Mouse (Mus musculus): Measurements from ENCODE around the gene Junb. TPM values are rescaled to one million over a fixed set of nuclear protein-coding genes. Genes with fewer than 3 reads are reported as not detected.

Gene Junb
- total and polyA plus RNA-seq, 3 experiments = 41.6 to 72.7 TPM; not detected in 1

GRCm38 (mm10) chr8:84979599-84980421 lies 1.3 kb upstream of the Junb start:
- Histone ChIP-seq H3K4me1 (ENCODE audit: control insufficient read depth in 1 of 2, insufficient read depth in 2 of 2, low read length in 2 of 2) (peaks cover 13 to 57% of the 10 kb centered on the region in 2 experiments), H3K36me3 (ENCODE audit: control insufficient read depth in 1 of 2, insufficient read depth in 2 of 2, low read length in 2 of 2) (peaks cover 0 to 37% of the 10 kb centered on the region in 2 experiments; a peak in 2 of 4 replicates), H3K4me3 (ENCODE audit: control insufficient read depth in 1 of 2, insufficient read depth in 1 of 2, low read depth in 2 of 2, low read length in 2 of 2) (peak overlapping the region; percentile 52 to 64), H3K79me2 (ENCODE audit: control insufficient read depth, insufficient read depth, low read length, poor library complexity) (peaks cover 22% of the 10 kb centered on the region), H3K9ac (ENCODE audit: control insufficient read depth, low read depth, low read length, poor library complexity, severe bottlenecking) (peak overlapping the region; percentile 83), H3K9me3 (replicated peaks; ENCODE audit: insufficient read depth, low read length) (no peaks in the 10 kb centered on the region), H3K27ac (ENCODE audit: control insufficient read depth, low read depth, low read length) (peak overlapping the region; percentile 99), H3K27me3 (ENCODE audit: control insufficient read depth in 1 of 2, insufficient read depth in 2 of 2, low read length in 2 of 2) (no peaks in the 10 kb centered on the region)
- peak; percentile 99 for DNase-seq (ENCODE audit: low read depth, low spot score)
- TF ChIP-seq MAZ (IDR thresholded peaks at IDR 0.05; ENCODE audit: low read depth, low read length) (peak; percentile 94), TCF12 (IDR thresholded peaks at IDR 0.05; ENCODE audit: low read depth, low read length) (0 out of 2 replicates have a peak, but pooled peaks have one; percentile 25), GATA1 (IDR thresholded peaks at IDR 0.05; ENCODE audit: low read depth, low read length) (no peak), MEF2A (IDR thresholded peaks at IDR 0.05; ENCODE audit: extremely low read depth, insufficient replicate concordance, low read depth, low read length, poor library complexity, severe bottlenecking) (0 out of 2 replicates have a peak, but pooled peaks have one; percentile 9), USF2 (IDR thresholded peaks at IDR 0.05; ENCODE audit: borderline replicate concordance in 1 of 2, insufficient read depth in 1 of 2, low read depth in 1 of 2, low read length in 2 of 2) (no peak), POLR2A (IDR thresholded peaks at IDR 0.05; ENCODE audit: control insufficient read depth in 1 of 2, insufficient read depth in 1 of 2, low read depth in 1 of 2, low read length in 2 of 2, poor library complexity in 1 of 2) (peak in 1 of 2 experiments; percentile 27; a peak in 1 of 4 replicates), MAX (IDR thresholded peaks at IDR 0.05; ENCODE audit: low read length) (peak; percentile 64; the same call in 1 of the 2 replicates), HCFC1 (IDR thresholded peaks at IDR 0.05; ENCODE audit: low read depth, low read length) (peak; percentile 71), CHD1 (IDR thresholded peaks at IDR 0.05; ENCODE audit: low read depth, low read length) (peak; percentile 99), MXI1 (IDR thresholded peaks at IDR 0.05; ENCODE audit: low read depth, low read length) (peak; percentile 66), ETS1 (IDR thresholded peaks at IDR 0.05; ENCODE audit: low read depth, low read length) (peak; percentile 62; the same call in 1 of the 2 replicates), KAT2A (conservative IDR thresholded peaks at IDR 0.05; ENCODE audit: low read depth, low read length) (no peak; the same call in 1 of the 2 replicates), SIN3A (IDR thresholded peaks at IDR 0.05; ENCODE audit: low read length) (peak; percentile 80), NELFE (IDR thresholded peaks at IDR 0.05; ENCODE audit: low read depth, low read length) (peak; percentile 36; the same call in 1 of the 2 replicates), POLR2AphosphoS2 (IDR thresholded peaks at IDR 0.05; ENCODE audit: low read length) (no peak), EP300 (IDR thresholded peaks at IDR 0.05; ENCODE audit: low read depth in 1 of 2, low read length in 2 of 2) (0 out of 4 replicates have a peak, but pooled peaks of 1 of the 2 experiments have one; percentile 8), ELF1 (IDR thresholded peaks at IDR 0.05; ENCODE audit: low read depth, low read length) (peak; percentile 23; the same call in 1 of the 2 replicates), TBP (IDR thresholded peaks at IDR 0.05; ENCODE audit: low read depth, low read length) (peak; percentile 79)
